Mouse (Mus musculus) v-Abl transformed pro-B cells (cell line): ENCODE results near the gene Nat10.

Source experiments
- in situ Hi-C, 2 experiments: fragments of 400-800 bp; cut with MboI; formaldehyde crosslinking; loops; one replicate each; pipeline ENCODE4 v1.15.1; 2025; ENCODE audit not compliant: unreplicated experiment in 2 of 2

Nat10 gene

DNA sequence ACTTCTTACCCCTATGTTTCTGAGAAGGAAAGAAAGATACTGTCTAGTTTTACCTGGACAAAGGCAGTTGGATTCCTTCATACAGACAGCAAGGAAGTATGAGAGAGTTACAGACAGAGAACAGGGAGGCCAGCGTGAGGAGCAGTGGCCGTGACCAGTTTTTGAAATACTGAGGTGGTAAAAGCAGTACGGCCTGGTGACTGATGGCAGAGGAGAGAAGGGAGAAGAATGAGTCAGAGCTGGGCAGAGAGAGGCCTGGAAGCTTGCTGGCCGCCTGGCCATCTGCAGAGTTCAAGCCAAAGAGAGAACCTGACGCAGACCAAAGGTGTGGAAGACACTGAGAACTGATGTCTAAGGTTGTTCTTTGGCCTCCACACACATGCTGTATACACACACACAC lies 85.7 kb downstream of the Nat10 start:
- in situ Hi-C loops = no loop called here

GRCm38 (mm10) chr2:103673609-103674008 lies 87.5 kb downstream of the Nat10 start:
- in situ Hi-C loops = no loop called here

DNA sequence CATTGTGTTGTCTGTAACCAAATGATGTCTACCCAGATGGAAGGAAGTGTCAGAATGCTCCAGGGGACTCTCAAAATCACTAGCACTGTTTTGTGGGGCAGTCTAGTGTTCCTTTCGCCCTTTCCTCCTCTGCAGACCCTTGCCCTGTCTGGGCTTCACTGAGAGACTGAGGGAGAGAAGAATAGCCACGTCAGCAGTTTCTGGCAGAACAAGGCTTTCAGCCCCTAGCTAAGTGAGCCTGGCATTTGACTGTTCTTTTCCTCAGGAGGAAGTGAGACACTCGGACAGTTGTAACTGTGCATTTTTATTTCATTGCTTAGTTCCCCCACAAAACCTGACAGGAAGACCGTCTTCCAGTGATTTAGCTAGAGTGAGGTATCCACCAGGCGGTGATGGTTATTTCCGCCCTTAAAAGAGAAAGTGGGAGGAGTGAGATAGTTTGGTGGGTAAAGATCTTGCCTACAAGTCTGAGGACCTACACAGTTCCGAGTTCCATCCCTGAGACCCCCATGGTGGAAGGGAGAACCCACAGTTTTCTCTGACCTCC lies 88.4 kb downstream of the Nat10 start:
- in situ Hi-C loops = no loop called here
